Mouse (Mus musculus) lung, postnatal 0 days (tissue): ENCODE data around the gene Ccdc155. TPM values are rescaled to one million over a fixed set of nuclear protein-coding genes. Genes with fewer than 3 reads are reported as not detected.
"Not testable (repeated sequence)": the region's sequence is repeated elsewhere in the genome, so short reads cannot be mapped to it uniquely, and the experiment has no call there.

Experiments used
- ATAC-seq: fragments of 200-750 bp; cut with Nextera tagmentation; 2 replicates; pipeline ENCODE4 v1.8.0; 2017; ENCODE audit warnings: moderate library complexity
- DNase-seq: peaks from one replicate; pipeline ENCODE4 v3.0.0-alpha.2; 2016; ENCODE audit warnings: low spot score
- H3K27ac ChIP-seq: fragments of 300-500 bp; sonication (generic); 2 replicates; pipeline ENCODE4 v1.5.1; 2014; ENCODE audit warnings: antibody characterized with exemption, mild to moderate bottlenecking, low read length, mixed read lengths
- H3K27me3 ChIP-seq: fragments of 300-500 bp; sonication (generic); replicated peaks from 2 replicates; pipeline ENCODE4 v1.6.1; 2014; ENCODE audit warnings: low read length, mixed read lengths; ENCODE audit not compliant: insufficient read depth
- H3K36me3 ChIP-seq: fragments of 300-500 bp; sonication (generic); 2 replicates; pipeline ENCODE4 v1.6.1; 2014; ENCODE audit warnings: low read length, mixed read lengths; ENCODE audit not compliant: insufficient read depth
- H3K4me1 ChIP-seq: fragments of 300-500 bp; sonication (generic); 2 replicates; pipeline ENCODE4 v1.6.1; 2014; ENCODE audit warnings: antibody characterized with exemption, low read depth, low read length, mixed read lengths; ENCODE audit not compliant: insufficient read depth
- H3K4me2 ChIP-seq: fragments of 300-500 bp; sonication (generic); replicated peaks from 2 replicates; pipeline ENCODE4 v1.6.1; 2014; ENCODE audit warnings: low read depth, mild to moderate bottlenecking, low read length, moderate library complexity, mixed read lengths
- H3K4me3 ChIP-seq: fragments of 300-500 bp; sonication (generic); 2 replicates; pipeline ENCODE4 v1.5.1; 2014; ENCODE audit warnings: low read depth, low read length
- H3K9ac ChIP-seq: fragments of 300-500 bp; sonication (generic); replicated peaks from 2 replicates; pipeline ENCODE4 v1.6.1; 2014; ENCODE audit warnings: low read depth, mild to moderate bottlenecking
- H3K9me3 ChIP-seq: fragments of 300-500 bp; sonication (generic); 2 replicates; pipeline ENCODE4 v1.6.1; 2016; ENCODE audit warnings: low read length, mixed read lengths
- CTCF ChIP-seq: IDR thresholded peaks from 2 replicates; pipeline ENCODE4 v1.5.1; 2016; ENCODE audit warnings: antibody characterized with exemption, mild to moderate bottlenecking
- EP300 ChIP-seq: IDR thresholded peaks from 2 replicates; pipeline ENCODE4 v1.6.1; 2016; ENCODE audit warnings: antibody characterized with exemption, mild to moderate bottlenecking, control low read depth
- WGBS: fragments of 180-500 bp; shearing (Covaris S2); extraction: QIAGEN DNeasy Blood & Tissue Kit; methylation state at CpG from one replicate; pipeline ENCODE4 v1.1.7; 2014; 5-methylcytosine and 5-hydroxymethylcytosine counted together
- polyA plus RNA-seq: library from polyadenylated mRNA; unstranded; fragments of >200 nt; fragmentation: Nextera tagmentation; extraction: Ambion mirVana; gene quantifications from 2 replicates; pipeline ENCODE4 v1.2.1, GENCODE M21; 2015

Ccdc155 gene
- polyA plus RNA-seq, 1 experiment from 2014 or later = 2.7 TPM

- no peak overlapping the region for H3K4me2 ChIP-seq
- 22% methylated on average over 7 of the region's 7 CpGs for WGBS
- peaks cover 82% of the 10 kb centered on the region for H3K27me3 ChIP-seq
- H3K9me3 ChIP-seq = no peaks in the 10 kb centered on the region
- no peak overlapping the region for H3K27ac ChIP-seq
- no peaks in the 10 kb centered on the region for H3K36me3 ChIP-seq
- TF ChIP-seq CTCF (no peak), EP300 (no peak)
- H3K4me1 ChIP-seq = peaks cover 4% of the 10 kb centered on the region; the same call in 1 of the 2 replicates
- H3K4me3 ChIP-seq = no peak overlapping the region
- H3K9ac ChIP-seq = no peak overlapping the region
- DNase-seq (no peak), ATAC-seq (no peak)
Observed at GRCm38 (mm10) chr7:45178550-45178949, 26.1 kb downstream of the Ccdc155 start.

- no peak overlapping the region for H3K9ac ChIP-seq
- no peak for TF ChIP-seq EP300
- TF ChIP-seq CTCF = no peak
- 0 out of 2 replicates have a peak overlapping the region, but pooled peaks have one; percentile 2 for H3K4me3 ChIP-seq
- H3K27ac ChIP-seq = no peak overlapping the region
- DNase-seq = no peak
- H3K27me3 ChIP-seq = peaks cover 63% of the 10 kb centered on the region
- no peak overlapping the region for H3K4me2 ChIP-seq
- WGBS = 3% methylated on average over 27 of the region's 31 CpGs
- H3K36me3 ChIP-seq = no peaks in the 10 kb centered on the region
- H3K4me1 ChIP-seq = no peaks in the 10 kb centered on the region
- no peak for ATAC-seq
- no peaks in the 10 kb centered on the region for H3K9me3 ChIP-seq
Observed at GRCm38 (mm10) chr7:45176356-45176755, 28.3 kb downstream of the Ccdc155 start.

GRCm38 (mm10) chr7:45175929-45176328 is 28.8 kb downstream of the Ccdc155 start:
- Histone ChIP-seq H3K4me1 (no peaks in the 10 kb centered on the region), H3K9me3 (no peaks in the 10 kb centered on the region), H3K9ac (no peak overlapping the region), H3K4me2 (no peak overlapping the region), H3K27me3 (peaks cover 58% of the 10 kb centered on the region), H3K4me3 (0 out of 2 replicates have a peak overlapping the region, but pooled peaks have one; percentile 2), H3K36me3 (no peaks in the 10 kb centered on the region), H3K27ac (no peak overlapping the region)
- DNase-seq (no peak), ATAC-seq (no peak)
- TF ChIP-seq CTCF (no peak), EP300 (no peak)
- 5% methylated on average over 22 of the region's 23 CpGs for WGBS

- WGBS = 4% methylated on average over 13 of the region's 13 CpGs
- Histone ChIP-seq H3K4me3 (no peak overlapping the region), H3K9me3 (no peaks in the 10 kb centered on the region; the same call in 1 of the 2 replicates), H3K27ac (no peak overlapping the region), H3K4me2 (no peak overlapping the region), H3K27me3 (peaks cover 55% of the 10 kb centered on the region), H3K36me3 (no peaks in the 10 kb centered on the region), H3K4me1 (no peaks in the 10 kb centered on the region), H3K9ac (no peak overlapping the region)
- DNase-seq (no peak), ATAC-seq (no peak)
- no peak for TF ChIP-seq EP300
- TF ChIP-seq CTCF = no peak
Observed at GRCm38 (mm10) chr7:45175398-45175797, 29.3 kb downstream of the Ccdc155 start.

GRCm38 (mm10) chr7:45174567-45175280 is 30.0 kb downstream of the Ccdc155 start:
- no peaks in the 10 kb centered on the region for H3K36me3 ChIP-seq
- TF ChIP-seq CTCF (no peak), EP300 (no peak)
- 6% methylated on average over 26 of the region's 29 CpGs for WGBS
- no peak for DNase-seq
- H3K4me1 ChIP-seq = no peaks in the 10 kb centered on the region
- H3K9ac ChIP-seq = no peak overlapping the region
- H3K27me3 ChIP-seq = peaks cover 55% of the 10 kb centered on the region
- no peak overlapping the region for H3K4me2 ChIP-seq
- H3K9me3 ChIP-seq = no peaks in the 10 kb centered on the region; the same call in 1 of the 2 replicates
- no peak overlapping the region for H3K27ac ChIP-seq
- ATAC-seq = peak; percentile 12; the same call in 1 of the 2 replicates
- H3K4me3 ChIP-seq = no peak overlapping the region

- peaks cover 55% of the 10 kb centered on the region for H3K27me3 ChIP-seq
- H3K4me1 ChIP-seq, ATAC-seq, H3K4me2 ChIP-seq, H3K9ac ChIP-seq, H3K9me3 ChIP-seq, H3K36me3 ChIP-seq, H3K4me3 ChIP-seq, H3K27ac ChIP-seq: not testable (repeated sequence)
- TF ChIP-seq CTCF = peak; percentile 65
- 56% methylated on average over 1 of the region's 1 CpGs for WGBS
- peak; percentile 41 for DNase-seq
Observed at GRCm38 (mm10) chr7:45173772-45174171, 30.9 kb downstream of the Ccdc155 start.
